Mouse (Mus musculus): ENCODE data around the gene Serpine3.

GRCm38 (mm10) chr14:62622393-62622792 lies 41.1 kb upstream of the Serpine3 start:
- no peak for TF ChIP-seq POLR2A (IDR thresholded peaks at IDR 0.05; ENCODE audit: insufficient read length, low read depth)
- TF ChIP-seq MYOD1 (IDR thresholded peaks at IDR 0.05; ENCODE audit: control insufficient read depth in 1 of 3, insufficient read length in 2 of 3, low read depth in 2 of 3) = no peak
- TF ChIP-seq POLR2AphosphoS2 (IDR thresholded peaks at IDR 0.05; ENCODE audit: insufficient read length, low read depth) = no peak

All from myocyte (in vitro differentiated cells).